Mouse (Mus musculus) cerebellum, adult 2 months (tissue): ENCODE data around the gene Vps39.

ENCODE experiments used
- CTCF ChIP-seq: fragments of 200-500 bp; IDR thresholded peaks from 2 replicates; pipeline ENCODE4 v1.5.1; 2011; ENCODE audit warnings: low read depth, mild to moderate bottlenecking, control low read depth, low read length, moderate library complexity, borderline replicate concordance; ENCODE audit not compliant: insufficient read depth
- POLR2A ChIP-seq: fragments of 200-500 bp; IDR thresholded peaks from 2 replicates; pipeline ENCODE4 v1.6.1; 2011; ENCODE audit warnings: low read length, control low read depth, borderline replicate concordance; ENCODE audit not compliant: insufficient read depth

DNA sequence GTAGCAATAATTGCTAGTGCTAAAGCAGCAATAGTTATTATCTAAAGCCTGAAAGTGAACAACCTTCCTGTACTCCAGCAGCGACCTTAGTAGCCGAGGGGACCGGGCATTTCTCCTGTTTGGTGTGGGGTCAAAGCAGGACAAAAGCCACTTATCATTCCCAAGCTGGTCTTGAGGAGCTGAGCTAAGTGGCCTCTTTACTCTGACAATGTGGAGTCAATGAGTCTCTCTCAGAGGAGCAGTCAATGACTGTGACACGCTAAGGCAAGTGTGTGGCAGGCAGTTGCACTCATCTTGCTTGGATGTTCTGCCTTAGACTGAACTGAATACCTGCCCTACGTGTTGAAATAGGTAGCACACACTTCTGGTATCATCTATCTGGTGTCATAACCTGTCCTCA is 1.6 kb downstream of the Vps39 start:
- TF ChIP-seq POLR2A = no peak
- no peak for TF ChIP-seq CTCF
